Mouse (Mus musculus) G1E (cell line): ENCODE data around the gene Rprd1b.

Source experiments
- CTCF ChIP-seq: IDR thresholded peaks from 2 replicates; pipeline ENCODE4 v1.5.1; 2012; ENCODE audit warnings: low read depth, low read length, inconsistent platforms, mixed read lengths
- GATA1 ChIP-seq: IDR thresholded peaks from 2 replicates; pipeline ENCODE4 v1.6.1; 2012; ENCODE audit warnings: borderline replicate concordance, low read length, inconsistent platforms, mixed read lengths
- GATA2 ChIP-seq: IDR thresholded peaks from 2 replicates; pipeline ENCODE4 v1.6.1; 2012; ENCODE audit warnings: low read depth, low read length, inconsistent platforms, borderline replicate concordance
- POLR2AphosphoS5 ChIP-seq: IDR thresholded peaks from 2 replicates; pipeline ENCODE4 v1.6.1; 2012; ENCODE audit warnings: low read depth, low read length, inconsistent platforms; ENCODE audit not compliant: insufficient replicate concordance
- TAL1 ChIP-seq: conservative IDR thresholded peaks from 2 replicates; pipeline ENCODE4 v1.6.1; 2012; ENCODE audit warnings: low read depth, low read length, inconsistent platforms, mixed read lengths

GRCm38 (mm10) chr2:158035813-158036212 lies 7.5 kb downstream of the Rprd1b start:
- no peak for TF ChIP-seq CTCF
- TF ChIP-seq TAL1: no peak
- no peak for TF ChIP-seq GATA2
- no peak for TF ChIP-seq POLR2AphosphoS5
- TF ChIP-seq GATA1: no peak
